Mouse (Mus musculus) embryonic fibroblast, embryonic 13.5 days (primary cell): Measurements from ENCODE around the gene Kcnh7. TPM values are rescaled to one million over a fixed set of nuclear protein-coding genes. Genes with fewer than 3 reads are reported as not detected.
A peak's percentile ranks its signal among the peaks of the same experiment; 100 is the strongest.
"Not testable (repeated sequence)": the region's sequence is repeated elsewhere in the genome, so short reads cannot be mapped to it uniquely, and the experiment has no call there.

Experiments used
- H3K27ac ChIP-seq: 2 replicates; pipeline ENCODE4 v1.5.1; 2012; ENCODE audit warnings: low read length, control low read depth, inconsistent platforms; ENCODE audit not compliant: insufficient read depth
- H3K4me1 ChIP-seq: 2 replicates; pipeline ENCODE4 v1.6.1; 2011; ENCODE audit warnings: low read length; ENCODE audit not compliant: control insufficient read depth, insufficient read depth
- H3K4me3 ChIP-seq: 2 replicates; pipeline ENCODE4 v1.5.1; 2011; ENCODE audit warnings: mild to moderate bottlenecking, control low read depth, low read length; ENCODE audit not compliant: insufficient read depth
- CTCF ChIP-seq: IDR thresholded peaks from 2 replicates; pipeline ENCODE4 v1.5.1; 2011; ENCODE audit warnings: mild to moderate bottlenecking, control low read depth, low read length, moderate library complexity, borderline replicate concordance; ENCODE audit not compliant: insufficient read depth
- POLR2A ChIP-seq: IDR thresholded peaks from 2 replicates; pipeline ENCODE4 v1.6.1; 2011; ENCODE audit warnings: low read depth, mild to moderate bottlenecking, control low read depth, low read length, moderate library complexity
- polyA plus RNA-seq: library from polyadenylated mRNA; stranded (reverse); fragments of >200 nt; gene quantifications from 2 replicates; pipeline ENCODE4 v1.2.4, GENCODE M21; 2011; ENCODE audit warnings: low read depth; ENCODE audit not compliant: missing spikeins, insufficient read length

The Kcnh7 gene
- polyA plus RNA-seq, 1 experiment: not detected

- no peak overlapping the region for H3K4me3 ChIP-seq
- TF ChIP-seq POLR2A: no peak
- no peak for TF ChIP-seq CTCF
Observed at GRCm38 (mm10) chr2:62743098-62743497, 441.0 kb downstream of the Kcnh7 start.

GRCm38 (mm10) chr2:62730671-62731070, 453.4 kb downstream of the Kcnh7 start:
- TF ChIP-seq POLR2A (no peak), CTCF (no peak)
- no peak overlapping the region for H3K27ac ChIP-seq
- peaks cover 2% of the 10 kb centered on the region for H3K4me1 ChIP-seq
- no peak overlapping the region for H3K4me3 ChIP-seq

More at GRCm38 (mm10) chr2:62743098-62743497, 441.0 kb downstream of the Kcnh7 start:
- Histone ChIP-seq H3K4me1 (no peaks in the 10 kb centered on the region), H3K27ac (no peak overlapping the region)

- H3K4me3 ChIP-seq: no peak overlapping the region
- no peak for TF ChIP-seq POLR2A
- no peak for TF ChIP-seq CTCF
Observed at GRCm38 (mm10) chr2:62727732-62728131, 456.4 kb downstream of the Kcnh7 start.

GRCm38 (mm10) chr2:62725946-62726345, 458.1 kb downstream of the Kcnh7 start:
- peak overlapping the region; percentile 57; the same call in 1 of the 2 replicates for H3K27ac ChIP-seq
- no peak overlapping the region for H3K4me3 ChIP-seq
- TF ChIP-seq CTCF (no peak), POLR2A (no peak)
- peaks cover 2% of the 10 kb centered on the region for H3K4me1 ChIP-seq

More at GRCm38 (mm10) chr2:62727732-62728131, 456.4 kb downstream of the Kcnh7 start:
- peaks cover 2% of the 10 kb centered on the region for H3K4me1 ChIP-seq
- no peak overlapping the region for H3K27ac ChIP-seq

GRCm38 (mm10) chr2:62718411-62718810, 465.7 kb downstream of the Kcnh7 start:
- Histone ChIP-seq H3K27ac (no peak overlapping the region), H3K4me1 (no peaks in the 10 kb centered on the region), H3K4me3 (no peak overlapping the region)
- no peak for TF ChIP-seq CTCF
- TF ChIP-seq POLR2A: no peak

- no peaks in the 10 kb centered on the region for H3K4me1 ChIP-seq
- TF ChIP-seq CTCF (no peak), POLR2A (no peak)
- no peak overlapping the region for H3K27ac ChIP-seq
Observed at GRCm38 (mm10) chr2:62717270-62717669, 466.8 kb downstream of the Kcnh7 start.

GRCm38 (mm10) chr2:62715260-62715659, 468.8 kb downstream of the Kcnh7 start:
- Histone ChIP-seq H3K27ac (no peak overlapping the region), H3K4me1 (no peaks in the 10 kb centered on the region), H3K4me3 (no peak overlapping the region)
- TF ChIP-seq CTCF: no peak
- TF ChIP-seq POLR2A: no peak

More at GRCm38 (mm10) chr2:62717270-62717669, 466.8 kb downstream of the Kcnh7 start:
- no peak overlapping the region for H3K4me3 ChIP-seq

GRCm38 (mm10) chr2:62714362-62714761, 469.7 kb downstream of the Kcnh7 start:
- H3K4me1 ChIP-seq, H3K27ac ChIP-seq, H3K4me3 ChIP-seq: not testable (repeated sequence)

- Histone ChIP-seq H3K4me1 (no peaks in the 10 kb centered on the region), H3K27ac (no peak overlapping the region), H3K4me3 (no peak overlapping the region)
- TF ChIP-seq CTCF: no peak
- no peak for TF ChIP-seq POLR2A
Observed at GRCm38 (mm10) chr2:62709633-62710032, 474.5 kb downstream of the Kcnh7 start.

- Histone ChIP-seq H3K4me1 (no peaks in the 10 kb centered on the region), H3K4me3 (no peak overlapping the region), H3K27ac (no peak overlapping the region)
- no peak for TF ChIP-seq POLR2A
- TF ChIP-seq CTCF: no peak
Observed at GRCm38 (mm10) chr2:62706313-62706712, 477.8 kb downstream of the Kcnh7 start.

- H3K4me1 ChIP-seq: 0 out of 2 replicates have a peak, but pooled peaks cover 2% of the 10 kb centered on the region
- no peak overlapping the region for H3K4me3 ChIP-seq
- H3K27ac ChIP-seq: no peak overlapping the region
- TF ChIP-seq POLR2A: no peak
Observed at GRCm38 (mm10) chr2:62685934-62686333, 498.2 kb downstream of the Kcnh7 start.
